Mouse (Mus musculus) megakaryocyte, adult 5-6 weeks (primary cell): ENCODE measurements around the gene Ttc26. TPM values are rescaled to one million over a fixed set of nuclear protein-coding genes. Genes with fewer than 3 reads are reported as not detected.

Source experiments
- ATAC-seq: 2 replicates; pipeline ENCODE4 v1.8.0; 2016; ENCODE audit warnings: mild to moderate bottlenecking, inconsistent platforms; ENCODE audit not compliant: poor library complexity, severe bottlenecking
- total RNA-seq, 2 experiments: library from RNA; stranded (forward) in 1 of 2; stranded (reverse) in 1 of 2; fragments of 153-499, 151-499 nt in 1 of 2; fragments of 221-1000, 200-1000 nt in 1 of 2; gene quantifications; 2 replicates each; pipeline versions ENCODE4 v1.2.3 to v1.2.4; 2015 to 2017

The Ttc26 gene
- 0.11 TPM in 1 of 2 replicates, not detected in the other for total RNA-seq (2015)
- total RNA-seq (2017), result 0.04 and 0.08 TPM in 2 replicates

- ATAC-seq, result peak; percentile 100
These were observed at the start of gene Ttc26 for GRCm38 (mm10) chr6:38381129-38381771. Gene Ttc26, plus strand, starts transcription at chr6:38381469.

DNA sequence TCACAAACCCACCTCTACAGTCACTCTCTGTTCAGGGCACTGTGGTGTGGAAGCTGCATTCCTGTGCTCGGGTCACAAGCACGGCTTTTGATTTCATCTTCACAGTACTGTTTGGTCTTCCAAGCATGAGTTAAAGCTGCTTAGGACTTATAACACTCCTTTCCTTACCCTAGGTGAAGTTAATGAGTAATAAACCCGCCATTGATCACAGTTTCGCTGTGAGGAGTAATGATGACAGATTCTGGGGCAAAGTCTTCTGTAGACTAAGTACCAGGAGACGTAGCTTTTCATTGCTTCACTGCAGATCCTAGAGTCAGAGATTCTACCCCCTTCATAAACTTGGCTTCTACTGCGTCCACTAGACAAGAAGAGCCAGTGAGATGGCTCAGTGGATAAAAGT is 46.0 kb upstream of the Ttc26 start:
- ATAC-seq, result no peak

GRCm38 (mm10) chr6:38337166-38337705 is 44.0 kb upstream of the Ttc26 start:
- ATAC-seq, result no peak

DNA sequence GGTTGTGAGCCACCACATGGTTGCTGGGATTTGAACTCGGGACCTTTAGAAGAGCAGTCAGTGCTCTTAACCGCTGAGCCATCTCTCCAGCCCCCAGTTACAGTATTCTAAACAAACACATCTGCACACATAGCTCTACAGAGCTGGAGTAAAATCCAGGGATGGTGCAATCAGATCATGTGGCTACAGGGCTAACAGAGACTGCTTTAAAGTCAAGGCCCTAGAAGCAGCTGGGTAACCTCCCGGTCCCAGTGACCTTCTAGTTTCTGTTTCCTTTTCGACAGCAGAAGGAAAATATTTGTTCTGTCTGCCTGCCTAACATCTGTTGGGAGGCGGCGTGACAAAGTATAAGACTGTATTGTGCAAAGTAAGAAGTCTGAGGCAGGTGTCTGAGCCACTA is 43.3 kb upstream of the Ttc26 start:
- ATAC-seq, result no peak

DNA sequence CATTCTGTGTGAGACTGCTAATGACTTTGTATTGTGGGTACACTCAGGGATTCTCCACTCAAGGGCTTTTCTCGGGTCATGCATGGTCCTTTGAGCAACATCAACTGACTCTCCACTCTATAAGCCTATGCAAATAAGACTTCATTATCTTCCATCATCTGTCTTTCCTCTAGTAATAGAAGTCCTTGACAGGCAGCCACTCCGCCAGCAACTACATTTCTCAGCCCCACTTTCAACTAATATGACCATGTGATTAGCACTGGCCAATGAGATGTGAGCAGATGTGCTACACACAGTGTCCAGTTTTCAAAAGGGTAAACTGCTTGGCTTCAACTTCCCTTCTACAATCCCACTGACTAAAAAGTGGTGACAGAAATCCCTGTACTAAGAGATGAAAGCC is 42.2 kb upstream of the Ttc26 start:
- no peak for ATAC-seq

DNA sequence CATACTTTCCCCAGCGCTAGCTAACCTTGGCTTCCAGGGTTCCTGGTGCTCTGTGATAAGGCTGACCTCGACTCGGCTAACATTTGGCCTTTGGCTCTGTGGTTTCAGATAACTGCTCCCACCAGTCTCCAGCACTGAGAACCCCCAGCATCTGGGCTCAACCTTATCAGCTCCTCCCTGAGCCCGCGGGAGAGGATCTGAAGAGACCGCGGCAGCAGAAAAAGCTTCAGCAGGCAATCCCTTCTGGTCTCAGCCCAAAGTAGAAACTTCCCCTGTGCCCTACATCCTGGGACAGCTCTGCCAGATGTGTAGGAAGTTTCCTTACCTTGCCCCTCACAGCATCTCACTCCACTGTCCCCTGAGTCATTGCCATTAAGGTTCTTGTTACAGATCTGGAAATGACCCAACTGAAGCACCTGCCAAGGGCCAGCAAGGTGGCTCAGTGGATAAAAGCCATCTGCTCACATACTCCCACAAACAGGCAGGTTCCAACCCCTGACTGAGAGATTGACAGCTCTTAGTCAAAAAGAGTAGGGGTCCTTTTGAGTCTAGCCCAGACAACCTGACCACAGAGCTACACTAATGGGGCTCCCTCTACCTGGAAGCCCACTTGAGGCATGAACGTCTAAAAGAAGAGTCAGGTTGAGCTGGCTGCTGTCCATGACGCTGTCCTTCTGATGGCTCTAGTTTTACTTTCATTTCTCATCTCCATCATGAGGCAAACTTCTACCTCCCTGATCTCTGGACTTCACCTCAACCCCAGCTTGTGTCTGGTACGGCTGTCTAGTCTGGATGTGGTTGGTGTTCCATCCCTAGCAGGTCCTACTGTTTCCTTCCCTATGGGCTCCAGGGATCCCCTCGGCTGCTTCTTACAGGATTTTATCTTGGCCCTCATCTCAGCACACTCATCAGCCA is 39.3 kb upstream of the Ttc26 start:
- ATAC-seq, result peak; percentile 45

DNA sequence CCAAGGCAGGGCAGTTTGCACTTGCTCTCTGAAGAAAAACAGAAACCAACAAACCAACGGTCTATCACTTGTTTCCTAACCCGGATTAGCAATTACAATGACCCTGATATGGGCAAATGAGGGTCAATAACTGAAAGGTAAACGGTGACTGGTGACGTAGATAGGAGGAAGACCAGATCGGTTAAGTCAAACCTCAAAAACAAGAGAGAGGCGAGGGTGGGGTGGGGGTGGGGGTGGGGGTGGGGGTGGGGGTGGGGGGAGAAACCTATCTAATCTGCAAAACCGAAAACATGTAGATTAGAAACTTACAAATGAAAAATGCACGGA is 38.6 kb upstream of the Ttc26 start:
- ATAC-seq, result no peak

- ATAC-seq, result no peak
These were observed 37.7 kb upstream of the Ttc26 start for GRCm38 (mm10) chr6:38343581-38343980.

GRCm38 (mm10) chr6:38344006-38344670 is 37.1 kb upstream of the Ttc26 start:
- no peak for ATAC-seq

DNA sequence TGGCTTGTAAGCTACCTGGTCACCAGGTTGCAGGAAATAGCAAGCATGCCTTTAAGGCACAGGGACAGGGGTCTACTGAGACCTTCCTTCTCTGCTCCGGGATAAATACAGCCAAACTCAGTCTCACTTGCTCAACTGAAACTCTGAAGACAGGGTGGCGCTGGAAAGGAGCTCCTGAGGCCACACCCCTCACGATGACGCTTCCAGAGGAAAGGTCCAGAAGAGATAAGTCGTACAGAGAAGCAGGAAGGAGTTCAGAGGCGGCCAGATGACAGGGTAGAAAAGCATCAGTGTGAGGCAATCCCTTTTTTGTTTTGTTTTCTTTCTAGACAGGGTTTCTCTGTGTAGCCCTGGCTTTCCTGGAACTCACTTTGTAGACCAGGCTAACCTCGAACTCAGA is 35.5 kb upstream of the Ttc26 start:
- ATAC-seq, result peak; percentile 89

GRCm38 (mm10) chr6:38347875-38348274 is 33.4 kb upstream of the Ttc26 start:
- no peak for ATAC-seq

- no peak for ATAC-seq
These were observed 32.3 kb upstream of the Ttc26 start for GRCm38 (mm10) chr6:38348811-38349453.

DNA sequence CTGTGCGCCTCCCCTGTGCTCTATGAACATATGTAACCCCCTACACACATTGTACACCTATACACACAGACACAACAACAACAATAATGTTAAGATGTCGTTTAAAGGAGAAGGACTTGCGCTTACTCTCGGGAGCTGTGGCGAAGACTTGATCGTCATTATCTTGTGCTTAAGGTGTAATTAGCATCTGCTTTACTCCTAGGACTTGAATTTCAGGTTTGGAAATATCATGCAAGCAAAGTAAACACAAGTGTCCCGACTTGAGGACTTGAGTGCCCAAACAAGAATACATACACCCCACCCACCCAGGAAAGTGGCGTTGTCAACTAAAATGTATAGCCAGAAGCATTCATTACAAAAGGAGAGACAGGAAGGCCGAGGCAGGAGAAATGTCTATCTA is 31.5 kb upstream of the Ttc26 start:
- ATAC-seq, result no peak

DNA sequence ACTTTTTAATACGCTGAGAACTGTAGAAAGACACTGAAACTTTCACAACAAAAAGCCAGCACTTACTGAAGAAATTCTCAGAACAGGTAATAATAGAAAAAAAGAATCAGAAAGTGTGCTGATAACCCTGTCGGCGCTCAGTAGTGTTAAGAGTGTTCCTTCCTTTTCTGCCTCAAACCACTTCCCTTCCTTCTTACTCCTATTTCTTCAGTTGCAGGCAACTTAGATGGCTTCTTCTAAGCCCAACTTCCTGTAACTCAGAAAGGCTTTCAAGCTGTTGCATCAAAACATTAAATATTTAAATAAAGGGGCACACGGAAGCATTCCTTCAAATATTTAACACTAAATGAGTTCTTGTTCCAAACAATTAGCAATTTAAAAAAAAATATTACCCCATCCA is 29.3 kb upstream of the Ttc26 start:
- ATAC-seq, result peak; percentile 24; the same call in 1 of the 2 replicates

- ATAC-seq, result no peak; the same call in 1 of the 2 replicates
These were observed 28.8 kb upstream of the Ttc26 start for GRCm38 (mm10) chr6:38352451-38352850.

DNA sequence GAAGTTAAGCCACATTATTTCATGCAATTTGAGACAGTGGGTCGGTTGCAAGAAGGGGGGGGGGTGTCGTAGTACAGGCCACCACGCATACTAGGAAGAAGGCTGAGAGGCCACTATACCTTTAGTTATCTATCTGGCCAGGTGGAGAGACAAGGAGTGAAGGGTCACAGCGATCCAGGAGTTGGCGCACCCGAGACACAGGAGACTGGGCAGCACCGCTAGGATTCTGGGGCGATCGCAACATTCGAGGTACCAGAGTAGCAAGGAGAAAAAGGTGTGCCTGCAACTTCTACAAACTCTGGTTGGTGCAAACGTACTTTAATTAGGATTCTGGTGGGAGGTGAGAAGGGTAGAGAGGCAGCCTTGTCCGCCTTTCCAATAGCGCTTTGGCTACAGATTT is 28.1 kb upstream of the Ttc26 start:
- no peak for ATAC-seq

GRCm38 (mm10) chr6:38353811-38354722 is 27.2 kb upstream of the Ttc26 start, which contains the start of gene Zc3hav1:
Gene Zc3hav1, minus strand, starts transcription at chr6:38354603.
- peak; percentile 75 for ATAC-seq

- no peak for ATAC-seq
These were observed 26.4 kb upstream of the Ttc26 start for GRCm38 (mm10) chr6:38354723-38355353.

DNA sequence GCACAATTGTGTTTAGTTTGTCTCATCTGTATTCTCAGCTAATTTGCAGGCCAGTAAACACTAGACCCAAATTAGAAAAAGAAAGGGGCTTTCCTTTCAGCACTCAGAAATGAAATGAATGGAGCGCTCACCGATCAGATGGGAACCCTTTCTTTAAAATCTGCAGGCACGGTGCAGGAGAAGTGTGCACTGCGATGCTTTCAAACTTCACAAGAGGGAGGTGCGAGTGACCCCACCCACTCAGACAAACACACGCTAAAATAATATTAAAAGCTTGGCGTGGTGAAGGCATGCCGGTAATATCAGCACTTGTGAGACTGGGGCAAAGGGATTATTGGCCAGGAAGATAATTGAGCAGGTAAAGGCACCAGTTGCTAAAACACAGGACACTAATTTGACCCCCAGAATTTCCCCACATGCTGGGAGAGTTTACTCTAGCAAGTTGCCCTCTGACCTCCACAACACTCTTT is 25.9 kb upstream of the Ttc26 start:
- ATAC-seq, result no peak
